Mouse (Mus musculus) midbrain, postnatal 0 days (tissue): ENCODE results near the gene Reck. TPM values are rescaled to one million over a fixed set of nuclear protein-coding genes. Genes with fewer than 3 reads are reported as not detected.

Experiments used
- ATAC-seq: fragments of 200-750 bp; cut with Nextera tagmentation; 2 replicates; pipeline ENCODE4 v1.8.0; 2017; ENCODE audit warnings: moderate number of reproducible peaks, mild to moderate bottlenecking, moderate TSS enrichment, moderate library complexity; ENCODE audit not compliant: low FRiP score
- DNase-seq: peaks from one replicate; pipeline ENCODE4 v3.0.0-alpha.2; 2015; ENCODE audit warnings: low spot score
- H3K27ac ChIP-seq: fragments of 300-500 bp; sonication (generic); 2 replicates; pipeline ENCODE4 v1.5.1; 2014; ENCODE audit warnings: low read depth, mild to moderate bottlenecking, low read length, mixed read lengths
- H3K27me3 ChIP-seq: fragments of 300-500 bp; sonication (generic); 2 replicates; pipeline ENCODE4 v1.6.1; 2014; ENCODE audit warnings: low read length, control low read depth, mixed read lengths; ENCODE audit not compliant: insufficient read depth
- H3K36me3 ChIP-seq: fragments of 300-500 bp; sonication (generic); 2 replicates; pipeline ENCODE4 v1.6.1; 2014; ENCODE audit warnings: low read length, control low read depth, mixed read lengths; ENCODE audit not compliant: insufficient read depth
- H3K4me1 ChIP-seq: fragments of 300-500 bp; sonication (generic); 2 replicates; pipeline ENCODE4 v1.6.1; 2014; ENCODE audit warnings: mild to moderate bottlenecking, control low read depth, antibody characterized with exemption, low read length, mixed read lengths; ENCODE audit not compliant: insufficient read depth
- H3K4me2 ChIP-seq: fragments of 300-500 bp; sonication (generic); 2 replicates; pipeline ENCODE4 v1.6.1; 2014; ENCODE audit warnings: low read depth, mild to moderate bottlenecking, low read length, mixed read lengths; ENCODE audit not compliant: poor library complexity, severe bottlenecking
- H3K4me3 ChIP-seq: fragments of 300-500 bp; sonication (generic); 2 replicates; pipeline ENCODE4 v1.5.1; 2014; ENCODE audit warnings: low read depth, mild to moderate bottlenecking, low read length, moderate library complexity
- H3K9ac ChIP-seq: fragments of 300-500 bp; sonication (generic); replicated peaks from 2 replicates; pipeline ENCODE4 v1.6.1; 2014; ENCODE audit warnings: mild to moderate bottlenecking, low read length, moderate library complexity, mixed read lengths; ENCODE audit not compliant: poor library complexity, severe bottlenecking
- H3K9me3 ChIP-seq: fragments of 300-500 bp; sonication (generic); 2 replicates; pipeline ENCODE4 v1.6.1; 2016; ENCODE audit warnings: low read length, control low read depth
- CTCF ChIP-seq: IDR thresholded peaks from 2 replicates; pipeline ENCODE4 v1.5.1; 2016; ENCODE audit warnings: antibody characterized with exemption, mild to moderate bottlenecking
- WGBS: fragments of 180-500 bp; shearing (Covaris S2); extraction: QIAGEN DNeasy Blood & Tissue Kit; methylation state at CpG from one replicate; pipeline ENCODE4 v1.1.7; 2014; 5-methylcytosine and 5-hydroxymethylcytosine counted together
- polyA plus RNA-seq: library from polyadenylated mRNA; unstranded; fragments of >200 nt; fragmentation: Nextera tagmentation; extraction: Ambion mirVana; gene quantifications from 2 replicates; pipeline ENCODE4 v1.2.1, GENCODE M21; 2015
- total RNA-seq: library from RNA; depleted of rRNA; stranded (reverse); fragments of >200 nt; gene quantifications from 2 replicates; pipeline ENCODE4 v1.2.3, GENCODE M21; 2014

Gene Reck
- total and polyA plus RNA-seq, 2 experiments from 2014 or later, result 3.9 to 6.0 TPM

- H3K9me3 ChIP-seq, result no peaks in the 10 kb centered on the region
- DNase-seq, result peak; percentile 26
- no peak overlapping the region for H3K4me2 ChIP-seq
- WGBS, result 2% methylated on average over 8 of the region's 8 CpGs
- no peaks in the 10 kb centered on the region for H3K27me3 ChIP-seq
- H3K9ac ChIP-seq, result no peak overlapping the region
- no peak for TF ChIP-seq CTCF
- H3K36me3 ChIP-seq, result no peaks in the 10 kb centered on the region
- H3K4me1 ChIP-seq, result no peaks in the 10 kb centered on the region
- 0 out of 2 replicates have a peak, but pooled peaks have one; percentile 20 for ATAC-seq
- no peak overlapping the region for H3K27ac ChIP-seq
- no peak overlapping the region for H3K4me3 ChIP-seq
These were observed 96.8 kb downstream of the Reck start for GRCm38 (mm10) chr4:43972137-43972591.

- no peaks in the 10 kb centered on the region for H3K36me3 ChIP-seq
- no peak overlapping the region for H3K9ac ChIP-seq
- H3K27me3 ChIP-seq, result no peaks in the 10 kb centered on the region
- H3K4me2 ChIP-seq, result no peak overlapping the region
- ATAC-seq (no peak), DNase-seq (peak; percentile 76)
- 39% methylated on average over 4 of the region's 4 CpGs for WGBS
- no peak overlapping the region for H3K4me3 ChIP-seq
- no peaks in the 10 kb centered on the region for H3K4me1 ChIP-seq
- H3K9me3 ChIP-seq, result no peaks in the 10 kb centered on the region
- no peak for TF ChIP-seq CTCF
- H3K27ac ChIP-seq, result no peak overlapping the region
These were observed 98.2 kb downstream of the Reck start for GRCm38 (mm10) chr4:43973526-43973981.

GRCm38 (mm10) chr4:43974914-43975616 is 99.7 kb downstream of the Reck start:
- no peak overlapping the region for H3K9ac ChIP-seq
- no peak for ATAC-seq
- TF ChIP-seq CTCF, result no peak
- DNase-seq, result no peak
- H3K36me3 ChIP-seq, result no peaks in the 10 kb centered on the region
- no peak overlapping the region for H3K27ac ChIP-seq
- H3K9me3 ChIP-seq, result no peaks in the 10 kb centered on the region
- H3K27me3 ChIP-seq, result no peaks in the 10 kb centered on the region
- H3K4me2 ChIP-seq, result no peak overlapping the region
- no peak overlapping the region for H3K4me3 ChIP-seq
- 79% methylated on average over 10 of the region's 10 CpGs for WGBS
- no peaks in the 10 kb centered on the region for H3K4me1 ChIP-seq

- no peak for TF ChIP-seq CTCF
- H3K27ac ChIP-seq, result no peak overlapping the region
- H3K4me2 ChIP-seq, result no peak overlapping the region
- H3K4me3 ChIP-seq, result no peak overlapping the region
- H3K36me3 ChIP-seq, result no peaks in the 10 kb centered on the region
- no peak overlapping the region for H3K9ac ChIP-seq
- no peaks in the 10 kb centered on the region for H3K4me1 ChIP-seq
- ATAC-seq, result no peak
- WGBS, result 84% methylated on average over 6 of the region's 6 CpGs
- no peak for DNase-seq
- no peaks in the 10 kb centered on the region for H3K9me3 ChIP-seq
- H3K27me3 ChIP-seq, result no peaks in the 10 kb centered on the region
These were observed 101.0 kb downstream of the Reck start for GRCm38 (mm10) chr4:43976223-43976740.

- no peak overlapping the region for H3K4me3 ChIP-seq
- H3K36me3 ChIP-seq, result no peaks in the 10 kb centered on the region
- DNase-seq, result peak; percentile 53
- TF ChIP-seq CTCF, result peak; percentile 15; the same call in 1 of the 2 replicates
- no peak overlapping the region for H3K9ac ChIP-seq
- H3K4me1 ChIP-seq, result no peaks in the 10 kb centered on the region
- no peak overlapping the region for H3K27ac ChIP-seq
- H3K9me3 ChIP-seq, result no peaks in the 10 kb centered on the region
- 19% methylated on average over 17 of the region's 17 CpGs for WGBS
- no peak; the same call in 1 of the 2 replicates for ATAC-seq
- H3K27me3 ChIP-seq, result no peaks in the 10 kb centered on the region
- no peak overlapping the region for H3K4me2 ChIP-seq
These were observed 103.5 kb downstream of the Reck start for GRCm38 (mm10) chr4:43978521-43979443.
